Mouse (Mus musculus) fat pad, adult 2 months (tissue): ENCODE measurements around the gene Fn3krp.

Experiments used
- DNase-seq: peaks from one replicate; pipeline ENCODE4 v3.0.0-alpha.2; 2011; ENCODE audit warnings: low read depth, low spot score; ENCODE audit errors: extremely low read depth

Fn3krp gene

GRCm38 (mm10) chr11:121420830-121421552 lies at the start of gene Fn3krp:
TSS of gene Fn3krp (plus strand) at chr11:121421401.
- DNase-seq: peak; percentile 88

DNA sequence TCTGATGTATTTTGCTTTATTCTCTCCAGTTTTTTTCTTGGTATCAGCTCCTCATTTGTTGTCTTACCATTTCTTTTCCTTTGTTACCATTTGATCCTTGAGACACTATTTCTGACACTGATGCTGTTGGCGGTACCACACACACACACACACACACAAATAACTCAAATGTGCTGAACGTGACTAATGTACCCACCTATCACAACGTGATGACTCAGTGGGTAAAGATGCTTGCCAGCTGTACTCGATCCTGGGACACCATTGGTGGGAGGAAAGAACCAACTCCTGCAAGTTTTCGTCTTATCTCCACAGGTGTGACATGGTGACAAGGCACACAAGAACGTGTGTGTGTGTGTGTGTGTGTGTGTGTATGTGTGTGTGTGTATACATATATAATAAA lies 47.9 kb upstream of the Fn3krp start:
- no peak for DNase-seq

- no peak for DNase-seq
Observed at GRCm38 (mm10) chr11:121378644-121379043, 42.6 kb upstream of the Fn3krp start.

GRCm38 (mm10) chr11:121380294-121380693 lies 40.9 kb upstream of the Fn3krp start:
- DNase-seq: no peak

GRCm38 (mm10) chr11:121387750-121388553 lies 33.2 kb upstream of the Fn3krp start, which contains the start of gene Rab40b:
TSS of gene Rab40b (minus strand) at chr11:121388251.
- peak; percentile 97 for DNase-seq

- no peak for DNase-seq
Observed at GRCm38 (mm10) chr11:121388554-121388945, 32.7 kb upstream of the Fn3krp start.

GRCm38 (mm10) chr11:121390793-121391192 lies 30.4 kb upstream of the Fn3krp start:
- DNase-seq: no peak

DNA sequence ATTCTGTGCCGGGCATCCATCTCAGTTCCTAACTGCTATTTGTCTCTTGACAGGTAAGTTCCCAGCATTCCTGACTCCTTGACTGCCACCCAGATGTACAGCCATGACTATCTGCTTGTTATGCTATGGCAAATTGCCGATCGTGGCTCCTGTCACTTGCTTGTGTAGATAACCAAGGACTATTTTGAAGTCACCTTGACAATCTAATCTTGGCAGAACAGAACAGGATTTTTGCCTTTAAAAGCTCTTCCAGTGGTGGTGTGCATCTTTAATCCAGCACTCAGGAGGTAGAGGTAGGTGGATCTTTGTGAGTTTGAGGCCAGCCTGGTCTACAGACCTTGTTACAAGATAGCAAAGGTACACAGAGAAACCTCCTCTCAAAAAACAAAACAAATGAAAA lies 28.8 kb upstream of the Fn3krp start:
- no peak for DNase-seq

- DNase-seq: no peak
Observed at GRCm38 (mm10) chr11:121407366-121408155, 13.6 kb upstream of the Fn3krp start.

DNA sequence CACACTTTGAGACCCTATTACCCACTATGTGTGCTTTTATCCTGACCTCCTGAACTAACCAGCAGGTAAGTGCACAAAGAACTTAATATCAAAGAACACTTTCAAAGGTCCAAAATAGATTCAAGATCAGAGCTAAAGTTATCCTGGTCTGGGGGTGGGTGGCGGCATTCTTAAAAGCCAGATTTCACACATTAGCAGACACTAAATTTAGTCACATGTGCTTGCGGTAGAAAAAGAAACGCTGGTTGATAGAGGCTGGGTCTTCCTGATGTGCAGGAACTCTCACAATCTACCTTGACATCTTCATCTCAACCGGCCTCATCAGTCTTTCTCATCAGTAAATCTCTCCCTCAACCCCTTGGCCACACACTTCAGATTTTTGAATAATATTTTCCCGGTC lies 6.4 kb upstream of the Fn3krp start:
- DNase-seq: no peak

GRCm38 (mm10) chr11:121415351-121415750 lies 5.8 kb upstream of the Fn3krp start:
- no peak for DNase-seq

- no peak for DNase-seq
Observed at GRCm38 (mm10) chr11:121417971-121418370, 3.2 kb upstream of the Fn3krp start.

DNA sequence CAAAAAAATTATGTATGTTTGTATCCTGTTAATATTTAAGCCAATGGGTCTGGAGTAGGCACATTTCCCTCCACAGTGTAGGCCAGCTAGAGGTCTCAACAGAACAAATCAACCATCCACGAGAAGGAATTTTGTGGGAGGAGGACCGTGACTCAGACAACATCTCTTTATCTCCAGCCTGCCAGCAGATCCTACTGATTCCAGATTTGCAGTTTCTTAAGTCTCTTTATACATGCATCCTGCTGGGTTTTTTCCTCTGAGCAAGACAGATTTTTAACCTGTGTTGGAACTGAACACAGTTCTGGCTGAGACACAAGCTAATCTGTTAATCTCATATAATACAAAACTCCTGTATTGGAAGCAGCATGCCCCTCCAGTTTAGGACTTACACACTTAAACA lies 2.3 kb upstream of the Fn3krp start:
- no peak for DNase-seq

GRCm38 (mm10) chr11:121420379-121420778 lies 822 bp upstream of the Fn3krp start:
- no peak for DNase-seq

GRCm38 (mm10) chr11:121421553-121422173 lies 462 bp downstream of the Fn3krp start:
- no peak for DNase-seq

DNA sequence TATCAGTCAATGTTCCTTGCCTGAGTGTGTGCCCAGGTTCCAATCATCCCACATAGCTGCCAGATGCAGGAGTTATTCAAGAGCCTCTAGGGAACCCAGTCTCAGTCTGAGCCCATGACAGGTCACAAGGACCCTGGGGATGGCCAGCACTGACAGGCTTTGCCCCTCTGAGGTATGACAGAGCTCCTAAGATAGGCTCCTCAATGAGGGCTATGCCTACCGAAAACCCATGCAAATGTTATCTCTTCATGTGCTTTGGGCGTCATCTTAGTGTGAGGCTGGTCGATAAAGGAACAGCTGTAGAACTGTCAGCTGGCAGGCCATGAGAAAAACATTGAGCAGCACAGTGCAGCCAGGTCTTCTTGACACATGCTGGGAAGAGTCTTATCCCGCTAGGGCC lies 12.2 kb downstream of the Fn3krp start:
- DNase-seq: no peak

GRCm38 (mm10) chr11:121434156-121435155 lies 13.3 kb downstream of the Fn3krp start, which contains the start of gene Fn3k:
TSS of gene Fn3k (plus strand) at chr11:121434913.
- no peak for DNase-seq

GRCm38 (mm10) chr11:121437236-121437635 lies 16.0 kb downstream of the Fn3krp start:
- no peak for DNase-seq

DNA sequence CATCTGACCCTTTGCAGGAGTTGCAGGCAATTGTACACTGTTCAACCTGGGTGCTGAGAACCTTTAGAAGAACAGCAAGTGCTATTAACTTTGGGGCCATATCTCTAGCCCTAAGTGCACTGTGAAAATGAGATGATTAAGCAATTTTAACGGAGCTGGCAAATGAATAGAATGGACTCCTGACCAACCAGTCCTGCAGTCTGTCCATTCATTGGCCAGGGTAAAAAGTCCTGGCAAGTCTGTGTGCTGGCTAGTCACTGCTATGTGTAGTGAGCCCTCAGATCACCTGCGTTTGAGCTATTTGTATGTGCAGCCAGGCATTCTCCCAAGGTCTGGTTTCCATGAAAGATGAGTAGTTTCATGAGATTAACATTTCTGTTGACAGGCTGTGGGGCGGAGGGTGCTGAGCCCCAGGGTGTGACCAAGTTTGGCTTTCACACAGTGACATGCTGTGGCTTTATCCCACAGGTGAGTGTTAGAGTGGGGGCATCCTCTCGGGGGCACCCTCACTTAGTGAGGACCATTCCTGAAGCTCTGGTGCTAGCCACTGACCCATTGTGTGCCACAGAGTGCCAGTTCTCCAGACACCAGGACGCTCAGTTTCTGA lies 18.6 kb downstream of the Fn3krp start:
- no peak for DNase-seq
